In genomic region chr1:181234326-181235035, GRCm38 (mm10) we compare ENCODE assay signal across 8 mouse cellular contexts. TPM values are rescaled to one million over a fixed set of nuclear protein-coding genes. Genes with fewer than 3 reads are reported as not detected.
DNase-seq lines count a peak whose midpoint lies in the region; ATAC-seq lines count a peak whose summit lies in the region.

No protein-coding gene starts in this region.

- peak overlapping the region; percentile 19 to 31 for H3K4me3 ChIP-seq in heart, embryonic 14.5 days (ENCODE audit: control insufficient read depth in 1 of 2, insufficient read depth in 1 of 2, low read depth in 1 of 2, low read length in 2 of 2)
- H3K4me3 ChIP-seq in limb, embryonic 15.5 days: peak overlapping the region; percentile 8

- WGBS in heart, embryonic 14.5 days: 27% methylated on average over 8 of the region's 8 CpGs
- WGBS in limb, embryonic 15.5 days: 28% methylated on average over 8 of the region's 8 CpGs

- peaks cover 13 to 18% of the 10 kb centered on the region in 2 experiments for H3K4me1 ChIP-seq in heart, embryonic 14.5 days (ENCODE audit: control insufficient read depth in 2 of 2, insufficient read depth in 2 of 2, low read length in 2 of 2)
- peaks cover 11% of the 10 kb centered on the region for H3K4me1 ChIP-seq in limb, embryonic 15.5 days

- H3K27me3 ChIP-seq in heart, embryonic 14.5 days (ENCODE audit: control insufficient read depth, insufficient read depth, low read length): no peaks in the 10 kb centered on the region
- H3K27me3 ChIP-seq in limb, embryonic 15.5 days: no peaks in the 10 kb centered on the region

- DNase-seq in ovary, adult 18-20 months (ENCODE audit: low spot score): peak; percentile 52
- no peak for DNase-seq in ovary, postnatal 10 days (ENCODE audit: low spot score)
- DNase-seq in adrenal gland, postnatal 25 days: peak; percentile 24
- peak; percentile 64 for DNase-seq in retina, postnatal 1 day
- DNase-seq in cerebellum, adult 9-10 months: no peak
- no peak for DNase-seq in left cerebral cortex, adult 11 months (ENCODE audit: low spot score)

- H3K4me2 ChIP-seq in heart, embryonic 14.5 days (ENCODE audit: low read length): peak overlapping the region; percentile 50
- peak overlapping the region; percentile 22 for H3K4me2 ChIP-seq in limb, embryonic 15.5 days

- no peaks in the 10 kb centered on the region for H3K36me3 ChIP-seq in heart, embryonic 14.5 days (ENCODE audit: control insufficient read depth, insufficient read depth, low read length)
- no peaks in the 10 kb centered on the region for H3K36me3 ChIP-seq in limb, embryonic 15.5 days

- peak overlapping the region; percentile 57 to 65; a peak in 2 of 4 replicates for H3K27ac ChIP-seq in heart, embryonic 14.5 days (replicated peaks in 1 of 2; ENCODE audit: control insufficient read depth in 1 of 2, insufficient read depth in 1 of 2, low read depth in 2 of 2, low read length in 2 of 2)
- H3K27ac ChIP-seq in limb, embryonic 15.5 days: peak overlapping the region; percentile 8

- peak; percentile 60 for ATAC-seq in heart, embryonic 14.5 days (ENCODE audit: insufficient number of reproducible peaks, insufficient read depth, low FRiP score, low read depth)
- ATAC-seq in limb, embryonic 15.5 days (ENCODE audit: insufficient number of reproducible peaks, low FRiP score, low TSS enrichment, low read depth): no peak

- H3K9me3 ChIP-seq in heart, embryonic 14.5 days (ENCODE audit: control insufficient read depth, low read length): no peaks in the 10 kb centered on the region
- no peaks in the 10 kb centered on the region for H3K9me3 ChIP-seq in limb, embryonic 15.5 days

- peak overlapping the region; percentile 27 for H3K9ac ChIP-seq in heart, embryonic 14.5 days (ENCODE audit: low read length)
- H3K9ac ChIP-seq in limb, embryonic 15.5 days: peak overlapping the region; percentile 26; the same call in 1 of the 2 replicates

RNA-seq across cellular contexts. Expression of gene Wdr26, which starts 22.7 kb away (rescaled TPM):
- 143 and 151 TPM in 2 replicates for total RNA-seq in adrenal gland, postnatal 25 days (2021)
- 46.6 and 47.7 TPM in 2 replicates for polyA plus RNA-seq in heart, embryonic 14.5 days (2014; fragmentation: Nextera tagmentation; extraction: Ambion mirVana)
- polyA plus RNA-seq in limb, embryonic 15.5 days (2015; fragmentation: Nextera tagmentation; extraction: Ambion mirVana): 28.3 and 32.6 TPM in 2 replicates

Comparison
In these comparisons a context has a peak if more than half of its experiments do, and no peak if none do; other contexts are left out.
1. DNase-seq: peak in ovary, adult 18-20 months (single experiment), adrenal gland, postnatal 25 days (single experiment) and retina, postnatal 1 day (single experiment); none in ovary, postnatal 10 days (single experiment), cerebellum, adult 9-10 months (single experiment) and left cerebral cortex, adult 11 months (single experiment).